Mouse (Mus musculus) midbrain, embryonic 11.5 days (tissue): ENCODE measurements around the gene Tmem211. TPM values are rescaled to one million over a fixed set of nuclear protein-coding genes. Genes with fewer than 3 reads are reported as not detected.

Experiments used
- ATAC-seq: fragments of 200-750 bp; cut with Nextera tagmentation; 2 replicates; pipeline ENCODE4 v1.8.0; 2017; ENCODE audit warnings: moderate TSS enrichment, moderate library complexity; ENCODE audit not compliant: low FRiP score
- DNase-seq: peaks from one replicate; pipeline ENCODE4 v3.0.0; 2015; ENCODE audit warnings: low spot score; ENCODE audit errors: missing footprints
- H3K27ac ChIP-seq: fragments of 300-500 bp; sonication (generic); 2 replicates; pipeline ENCODE4 v1.5.1; 2014; ENCODE audit warnings: low read depth, low read length
- H3K27me3 ChIP-seq: fragments of 300-500 bp; sonication (generic); 2 replicates; pipeline ENCODE4 v1.6.1; 2014; ENCODE audit warnings: mild to moderate bottlenecking, low read length, moderate library complexity, mixed read lengths; ENCODE audit not compliant: control insufficient read depth, insufficient read depth
- H3K36me3 ChIP-seq: fragments of 300-500 bp; sonication (generic); 2 replicates; pipeline ENCODE4 v1.6.1; 2014; ENCODE audit warnings: mild to moderate bottlenecking, low read length, moderate library complexity, mixed read lengths; ENCODE audit not compliant: control insufficient read depth, insufficient read depth
- H3K4me1 ChIP-seq: fragments of 300-500 bp; sonication (generic); 2 replicates; pipeline ENCODE4 v1.6.1; 2014; ENCODE audit warnings: low read length; ENCODE audit not compliant: control insufficient read depth, insufficient read depth
- H3K4me2 ChIP-seq: fragments of 300-500 bp; sonication (generic); 2 replicates; pipeline ENCODE4 v1.6.1; 2014; ENCODE audit warnings: mild to moderate bottlenecking, moderate library complexity
- H3K4me3 ChIP-seq: fragments of 300-500 bp; sonication (generic); 2 replicates; pipeline ENCODE4 v1.5.1; 2014; ENCODE audit warnings: low read depth, low read length
- H3K9ac ChIP-seq: fragments of 300-500 bp; sonication (generic); 2 replicates; pipeline ENCODE4 v1.6.1; 2014; ENCODE audit warnings: low read length
- H3K9me3 ChIP-seq: fragments of 300-500 bp; sonication (generic); 2 replicates; pipeline ENCODE4 v1.6.1; 2016; ENCODE audit warnings: low read length; ENCODE audit not compliant: control insufficient read depth
- WGBS: fragments of 180-500 bp; shearing (Covaris S2); extraction: QIAGEN DNeasy Blood & Tissue Kit; methylation state at CpG from one replicate; pipeline ENCODE4 v1.1.7; 2014; 5-methylcytosine and 5-hydroxymethylcytosine counted together
- polyA plus RNA-seq: library from polyadenylated mRNA; unstranded; fragments of >200 nt; fragmentation: Nextera tagmentation; extraction: Ambion mirVana; gene quantifications from 2 replicates; pipeline ENCODE4 v1.2.1, GENCODE M21; 2014

Tmem211 gene
- 0.16 TPM in 1 of 2 replicates, not detected in the other for polyA plus RNA-seq

DNA sequence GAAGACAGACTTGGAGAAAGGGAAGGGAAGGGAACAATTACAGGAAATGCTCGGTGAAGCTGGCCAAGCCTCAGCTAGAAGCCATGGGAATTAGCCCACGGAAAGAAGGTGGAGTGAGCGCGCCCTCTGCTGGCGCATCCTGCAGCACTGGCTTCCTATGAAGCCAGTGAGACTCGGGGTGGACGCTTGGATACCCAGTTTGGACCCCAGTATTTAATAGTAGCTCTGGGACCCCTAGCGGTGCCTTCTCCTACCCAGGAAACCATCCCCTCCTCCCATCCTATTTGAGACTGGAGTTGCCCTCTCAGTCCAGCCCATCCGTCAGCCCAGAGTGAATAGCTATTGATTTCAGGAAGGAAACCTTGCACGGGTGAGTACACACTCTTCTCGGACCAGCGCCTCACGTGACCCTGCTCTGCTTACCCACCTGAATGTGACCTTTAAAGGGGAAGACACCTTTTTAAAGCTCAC is at the start of gene Tmem211:
Gene Tmem211 (plus strand): TSS at position 278 of the 471 bp plus-strand sequence.
- H3K9ac ChIP-seq, result peak within 1 kb of the TSS; percentile 44; the same call in 1 of the 2 replicates
- no peaks in the 10 kb centered on the region for H3K9me3 ChIP-seq
- no peaks in the 10 kb centered on the region for H3K36me3 ChIP-seq
- no peaks in the 10 kb centered on the region for H3K27me3 ChIP-seq
- ATAC-seq (peak; percentile 75), DNase-seq (peak; percentile 99)
- no peak within 1 kb of the TSS; the same call in 1 of the 2 replicates for H3K27ac ChIP-seq
- H3K4me2 ChIP-seq, result peak within 1 kb of the TSS; percentile 35
- H3K4me3 ChIP-seq, result no peak within 1 kb of the TSS
- WGBS, result 1% methylated on average over 13 of the region's 13 CpGs
- H3K4me1 ChIP-seq, result peaks cover 4% of the 10 kb centered on the region; the same call in 1 of the 2 replicates

DNA sequence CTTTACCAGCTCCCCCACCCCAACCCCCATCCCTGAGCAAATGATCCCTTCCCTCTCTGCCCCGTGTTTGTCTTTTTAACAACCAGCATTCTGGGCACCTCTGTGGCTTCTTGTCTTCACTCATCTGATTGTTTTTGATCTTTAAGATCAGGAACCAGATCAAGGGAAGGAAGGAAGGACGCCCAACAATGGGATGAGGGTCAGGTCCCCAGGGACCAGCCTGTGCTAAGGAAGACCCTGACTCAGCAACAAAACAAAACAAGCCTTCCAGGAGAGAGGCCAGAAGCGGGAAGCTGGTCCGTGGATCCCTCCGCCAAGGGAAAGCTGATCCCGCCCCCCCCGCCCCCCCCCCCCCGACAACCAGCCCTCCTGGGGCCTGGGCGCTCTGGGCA is 47.3 kb upstream of the Tmem211 start:
- Histone ChIP-seq H3K36me3 (no peaks in the 10 kb centered on the region), H3K27me3 (no peaks in the 10 kb centered on the region), H3K27ac (peak overlapping the region; percentile 46), H3K4me2 (peak overlapping the region; percentile 51), H3K4me3 (peak overlapping the region; percentile 17; the same call in 1 of the 2 replicates), H3K4me1 (peaks cover 7% of the 10 kb centered on the region), H3K9me3 (no peaks in the 10 kb centered on the region), H3K9ac (peak overlapping the region; percentile 53)
- WGBS, result 10% methylated on average over 8 of the region's 9 CpGs
- peak; percentile 80 for DNase-seq
- no peak for ATAC-seq

DNA sequence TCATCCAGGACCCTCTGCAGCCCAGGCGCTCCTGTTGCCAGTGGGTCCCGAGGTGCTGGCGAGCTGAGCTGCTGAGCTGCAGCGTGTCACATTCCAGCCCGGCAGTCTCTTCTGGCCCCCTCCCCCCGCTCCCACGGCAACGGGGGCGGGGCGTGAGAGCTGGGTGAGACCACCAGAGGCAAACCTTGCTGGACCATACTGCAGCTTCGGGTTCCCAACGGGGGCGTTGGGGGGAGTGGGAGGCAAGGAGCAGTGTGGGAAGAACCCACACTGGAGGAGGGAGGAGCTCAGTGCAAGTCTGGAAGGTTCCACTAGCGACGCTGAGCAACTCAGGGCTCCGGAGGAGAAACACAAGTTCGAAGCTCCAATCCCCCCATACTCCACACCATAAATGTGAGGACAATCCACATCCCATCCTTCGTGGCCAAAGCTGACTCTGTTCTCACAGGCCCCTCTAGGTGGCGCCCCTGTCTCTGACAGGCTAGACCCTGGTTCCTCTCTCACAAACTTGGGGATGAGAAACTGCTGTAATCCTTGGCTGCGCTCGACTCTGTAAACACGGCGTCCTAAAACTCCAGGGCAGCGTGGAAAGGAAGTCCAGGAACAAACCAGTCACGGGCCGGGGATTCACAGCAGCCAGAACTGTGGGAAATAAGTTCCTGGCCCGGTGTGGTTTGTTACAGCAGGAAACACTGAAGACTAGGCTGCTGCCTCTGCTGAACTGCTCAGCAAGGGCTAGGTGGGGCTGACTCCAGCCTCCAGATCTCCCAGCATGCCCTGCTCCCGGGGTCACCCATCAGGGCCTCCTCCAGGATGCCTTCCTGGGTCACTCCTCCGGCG is 46.6 kb upstream of the Tmem211 start:
- peak; percentile 98 for DNase-seq
- Histone ChIP-seq H3K4me2 (peak overlapping the region; percentile 51), H3K27me3 (no peaks in the 10 kb centered on the region), H3K27ac (peak overlapping the region; percentile 46), H3K9ac (peak overlapping the region; percentile 59), H3K4me1 (peaks cover 7% of the 10 kb centered on the region), H3K36me3 (no peaks in the 10 kb centered on the region), H3K9me3 (no peaks in the 10 kb centered on the region), H3K4me3 (peak overlapping the region; percentile 17; the same call in 1 of the 2 replicates)
- ATAC-seq, result peak; percentile 79
- WGBS, result 4% methylated on average over 29 of the region's 30 CpGs

DNA sequence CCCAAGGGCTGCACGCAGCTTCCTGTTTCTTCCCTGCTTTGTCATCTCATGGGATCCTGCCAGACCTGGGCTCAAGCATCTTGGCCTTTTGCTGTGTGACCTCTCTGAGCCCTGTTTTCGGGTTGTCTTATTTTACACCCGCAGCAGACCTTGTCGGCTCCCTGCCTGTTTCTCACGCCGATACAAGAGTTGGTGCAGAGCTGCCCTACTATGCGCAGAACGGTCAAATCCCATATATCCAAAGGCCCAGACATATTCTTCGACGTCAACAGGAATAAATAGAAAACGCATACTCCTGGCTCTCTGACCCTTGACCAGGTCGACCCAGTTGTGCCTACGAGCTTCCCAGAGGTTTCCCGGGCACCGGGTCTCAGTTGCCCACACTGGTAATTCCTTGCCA is 46.0 kb upstream of the Tmem211 start:
- no peaks in the 10 kb centered on the region for H3K27me3 ChIP-seq
- H3K4me1 ChIP-seq, result peaks cover 7% of the 10 kb centered on the region
- H3K4me2 ChIP-seq, result peak overlapping the region; percentile 51; the same call in 1 of the 2 replicates
- no peak for DNase-seq
- no peaks in the 10 kb centered on the region for H3K9me3 ChIP-seq
- WGBS, result 83% methylated on average over 15 of the region's 15 CpGs
- no peak overlapping the region for H3K27ac ChIP-seq
- ATAC-seq, result no peak
- no peak overlapping the region; the same call in 1 of the 2 replicates for H3K4me3 ChIP-seq
- H3K36me3 ChIP-seq, result no peaks in the 10 kb centered on the region
- H3K9ac ChIP-seq, result peak overlapping the region; percentile 59; the same call in 1 of the 2 replicates

DNA sequence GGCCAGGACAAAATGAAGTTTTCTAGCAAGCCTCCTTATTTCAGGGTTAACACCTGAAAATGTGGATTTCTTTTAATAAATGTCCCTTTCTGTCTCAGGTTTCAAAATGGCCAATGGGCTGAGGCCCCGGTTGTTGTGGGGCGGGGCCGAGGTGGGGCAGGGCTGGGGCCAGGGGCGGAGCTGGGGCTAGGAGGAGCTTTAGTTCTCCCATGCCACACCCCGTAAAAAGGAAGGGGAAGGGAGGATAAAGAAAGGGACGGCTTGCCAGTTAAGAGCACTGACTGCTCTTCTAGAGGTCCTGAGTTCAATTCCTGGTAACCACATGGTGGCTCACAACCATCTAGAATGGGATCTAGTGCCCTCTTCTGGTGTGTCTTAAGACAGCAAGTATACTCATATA is 45.3 kb upstream of the Tmem211 start:
- DNase-seq (peak; percentile 81), ATAC-seq (no peak)
- H3K36me3 ChIP-seq, result no peaks in the 10 kb centered on the region
- 40% methylated on average over 6 of the region's 6 CpGs for WGBS
- H3K4me3 ChIP-seq, result no peak overlapping the region
- H3K9ac ChIP-seq, result no peak overlapping the region
- H3K4me1 ChIP-seq, result peaks cover 7% of the 10 kb centered on the region
- no peaks in the 10 kb centered on the region for H3K9me3 ChIP-seq
- no peaks in the 10 kb centered on the region for H3K27me3 ChIP-seq
- no peak overlapping the region for H3K4me2 ChIP-seq
- no peak overlapping the region for H3K27ac ChIP-seq

DNA sequence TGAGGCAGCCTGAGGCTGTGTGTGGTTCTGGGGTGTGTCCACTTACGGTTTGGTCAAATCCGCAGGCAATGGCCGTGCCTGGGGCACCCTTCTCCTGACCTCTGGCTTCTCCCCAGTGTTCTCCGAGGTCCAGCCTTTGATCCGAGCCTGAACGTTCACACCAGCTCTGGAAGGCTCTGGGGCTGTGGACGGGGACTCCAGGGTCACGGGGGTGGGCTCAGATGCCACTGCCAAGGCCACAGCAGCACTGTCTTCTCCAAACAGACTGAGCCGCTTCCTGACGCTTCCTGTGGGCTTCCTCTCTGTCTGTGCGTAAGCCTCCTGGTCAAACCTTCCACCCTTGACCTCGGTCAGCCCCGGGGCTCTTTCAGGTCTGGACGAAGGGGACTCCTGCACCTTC is 36.2 kb upstream of the Tmem211 start:
- DNase-seq (peak; percentile 62), ATAC-seq (no peak)
- WGBS, result 79% methylated on average over 14 of the region's 14 CpGs
- Histone ChIP-seq H3K9me3 (no peaks in the 10 kb centered on the region), H3K27me3 (no peaks in the 10 kb centered on the region), H3K36me3 (no peaks in the 10 kb centered on the region; the same call in 1 of the 2 replicates), H3K4me2 (no peak overlapping the region), H3K9ac (no peak overlapping the region), H3K4me1 (peaks cover 3% of the 10 kb centered on the region; the same call in 1 of the 2 replicates), H3K4me3 (no peak overlapping the region), H3K27ac (no peak overlapping the region)

DNA sequence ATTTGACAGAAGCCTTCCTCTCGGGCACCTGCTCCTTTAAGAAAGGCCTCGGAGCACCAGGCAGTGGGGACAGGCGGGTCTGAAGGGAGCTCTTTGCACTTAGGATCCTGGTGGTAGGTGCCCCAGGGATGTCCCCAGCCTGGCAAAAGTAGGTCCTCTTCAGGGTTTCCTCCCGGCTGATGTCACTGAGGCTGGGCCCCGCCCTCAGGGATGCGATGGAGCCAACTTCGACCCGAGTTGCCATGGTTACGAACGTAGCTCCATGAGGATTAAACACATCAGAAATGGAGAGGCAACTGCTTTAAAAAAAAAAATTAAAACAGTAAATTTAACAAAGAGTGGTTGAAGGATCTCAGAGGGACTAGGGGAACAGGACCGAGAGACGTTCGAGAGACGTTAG is 34.8 kb upstream of the Tmem211 start:
- H3K27me3 ChIP-seq, result no peaks in the 10 kb centered on the region
- ATAC-seq, result no peak
- no peak overlapping the region for H3K9ac ChIP-seq
- H3K4me2 ChIP-seq, result no peak overlapping the region
- H3K9me3 ChIP-seq, result no peaks in the 10 kb centered on the region
- no peak overlapping the region for H3K27ac ChIP-seq
- H3K4me3 ChIP-seq, result no peak overlapping the region
- peaks cover 3% of the 10 kb centered on the region; the same call in 1 of the 2 replicates for H3K4me1 ChIP-seq
- WGBS, result 73% methylated on average over 14 of the region's 14 CpGs
- DNase-seq, result peak; percentile 83
- no peaks in the 10 kb centered on the region; the same call in 1 of the 2 replicates for H3K36me3 ChIP-seq

DNA sequence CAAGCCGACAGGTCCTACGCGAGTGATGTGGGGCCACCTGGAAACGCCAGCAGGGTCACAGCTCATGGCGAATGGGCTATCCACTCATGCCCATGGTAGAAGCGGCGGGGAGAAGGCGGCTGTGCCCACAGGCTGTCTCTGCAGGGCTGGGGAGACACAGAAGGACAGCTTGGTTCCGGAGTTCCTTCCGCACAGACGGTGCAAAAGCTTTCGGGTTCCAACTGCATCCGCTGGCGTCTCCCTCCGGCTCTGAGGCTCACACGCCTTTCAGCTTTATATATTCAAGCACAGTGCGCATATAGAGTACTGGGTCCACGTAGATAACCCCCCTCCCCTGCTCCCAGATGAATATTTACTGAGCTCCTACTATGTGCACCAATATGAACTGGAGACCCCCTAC is 32.9 kb upstream of the Tmem211 start:
- peaks cover 3% of the 10 kb centered on the region; the same call in 1 of the 2 replicates for H3K4me1 ChIP-seq
- H3K4me2 ChIP-seq, result no peak overlapping the region
- H3K9ac ChIP-seq, result no peak overlapping the region
- H3K9me3 ChIP-seq, result no peaks in the 10 kb centered on the region
- no peak overlapping the region for H3K4me3 ChIP-seq
- no peak for DNase-seq
- no peak overlapping the region for H3K27ac ChIP-seq
- 94% methylated on average over 18 of the region's 18 CpGs for WGBS
- no peaks in the 10 kb centered on the region; the same call in 1 of the 2 replicates for H3K36me3 ChIP-seq
- no peaks in the 10 kb centered on the region for H3K27me3 ChIP-seq
- no peak for ATAC-seq

DNA sequence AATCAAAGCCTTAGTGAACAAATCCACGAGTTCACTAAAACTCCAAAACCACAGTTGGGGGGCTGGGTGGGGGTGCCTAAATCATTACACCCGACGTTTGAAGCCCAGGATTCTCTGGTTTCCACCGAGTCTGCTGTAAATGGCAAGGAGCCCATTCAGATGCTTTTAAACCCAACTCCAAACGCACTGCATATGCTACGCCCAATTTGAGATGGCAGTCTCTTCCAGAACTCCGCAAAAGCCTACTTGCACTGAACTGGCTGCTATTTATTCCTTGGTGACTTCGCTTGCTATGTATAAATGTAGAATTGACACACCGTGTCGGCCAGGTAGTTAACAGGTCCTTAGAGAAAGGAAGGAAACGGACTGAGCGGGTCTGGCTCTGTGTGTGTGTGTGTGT is 31.3 kb upstream of the Tmem211 start:
- DNase-seq, result no peak
- Histone ChIP-seq H3K27me3 (no peaks in the 10 kb centered on the region), H3K9ac (no peak overlapping the region), H3K36me3 (no peaks in the 10 kb centered on the region), H3K9me3 (no peaks in the 10 kb centered on the region), H3K27ac (no peak overlapping the region), H3K4me1 (peaks cover 3% of the 10 kb centered on the region; the same call in 1 of the 2 replicates), H3K4me2 (no peak overlapping the region), H3K4me3 (no peak overlapping the region)
- 92% methylated on average over 12 of the region's 12 CpGs for WGBS
- no peak for ATAC-seq
